Mouse (Mus musculus) forebrain, postnatal 0 days (tissue): ENCODE results near the gene Ube2s. TPM values are rescaled to one million over a fixed set of nuclear protein-coding genes. Genes with fewer than 3 reads are reported as not detected.
"Not testable (repeated sequence)": the region's sequence is repeated elsewhere in the genome, so short reads cannot be mapped to it uniquely, and the experiment has no call there.

Source experiments
- ATAC-seq: fragments of 200-750 bp; cut with Nextera tagmentation; 2 replicates; pipeline ENCODE4 v1.8.0; 2017; ENCODE audit warnings: mild to moderate bottlenecking, moderate library complexity
- DNase-seq: peaks from one replicate; pipeline ENCODE4 v3.0.0-alpha.2; 2015
- H3K27ac ChIP-seq: fragments of 300-500 bp; sonication (generic); 2 replicates; pipeline ENCODE4 v1.5.1; 2014; ENCODE audit warnings: low read depth, mild to moderate bottlenecking, antibody characterized with exemption, low read length, moderate library complexity, mixed read lengths
- H3K27me3 ChIP-seq: fragments of 300-500 bp; sonication (generic); 2 replicates; pipeline ENCODE4 v1.6.1; 2014; ENCODE audit warnings: mild to moderate bottlenecking, low read length, mixed read lengths; ENCODE audit not compliant: insufficient read depth
- H3K36me3 ChIP-seq: fragments of 300-500 bp; sonication (generic); 2 replicates; pipeline ENCODE4 v1.6.1; 2014; ENCODE audit warnings: mild to moderate bottlenecking, moderate library complexity; ENCODE audit not compliant: insufficient read depth
- H3K4me1 ChIP-seq: fragments of 300-500 bp; sonication (generic); 2 replicates; pipeline ENCODE4 v1.6.1; 2014; ENCODE audit warnings: antibody characterized with exemption; ENCODE audit not compliant: insufficient read depth
- H3K4me2 ChIP-seq: fragments of 300-500 bp; sonication (generic); 2 replicates; pipeline ENCODE4 v1.6.1; 2014; ENCODE audit warnings: low read depth, mild to moderate bottlenecking, moderate library complexity
- H3K4me3 ChIP-seq: fragments of 300-500 bp; sonication (generic); 2 replicates; pipeline ENCODE4 v1.5.1; 2014; ENCODE audit warnings: low read depth, low read length, mixed read lengths
- H3K9ac ChIP-seq: fragments of 300-500 bp; sonication (generic); 2 replicates; pipeline ENCODE4 v1.6.1; 2014; ENCODE audit warnings: mild to moderate bottlenecking
- H3K9me3 ChIP-seq: fragments of 300-500 bp; sonication (generic); 2 replicates; pipeline ENCODE4 v1.6.1; 2016; ENCODE audit warnings: low read length
- CTCF ChIP-seq: sonication (generic); IDR thresholded peaks from 2 replicates; pipeline ENCODE4 v1.5.1; 2016; ENCODE audit warnings: antibody characterized with exemption, control low read depth, low read depth
- WGBS: fragments of 180-500 bp; shearing (Covaris S2); extraction: QIAGEN DNeasy Blood & Tissue Kit; methylation state at CpG from one replicate; pipeline ENCODE4 v1.1.7; 2014; 5-methylcytosine and 5-hydroxymethylcytosine counted together
- polyA plus RNA-seq: library from polyadenylated mRNA; unstranded; fragments of >200 nt; fragmentation: Nextera tagmentation; extraction: Ambion mirVana; gene quantifications from 2 replicates; pipeline ENCODE4 v1.2.1, GENCODE M21; 2015
- total RNA-seq: library from RNA; depleted of rRNA; stranded (reverse); fragments of >200 nt; gene quantifications from 2 replicates; pipeline ENCODE4 v1.2.3, GENCODE M21; 2014

Gene Ube2s
- total and polyA plus RNA-seq, 2 experiments from 2014 or later: 232 to 300 TPM

DNA sequence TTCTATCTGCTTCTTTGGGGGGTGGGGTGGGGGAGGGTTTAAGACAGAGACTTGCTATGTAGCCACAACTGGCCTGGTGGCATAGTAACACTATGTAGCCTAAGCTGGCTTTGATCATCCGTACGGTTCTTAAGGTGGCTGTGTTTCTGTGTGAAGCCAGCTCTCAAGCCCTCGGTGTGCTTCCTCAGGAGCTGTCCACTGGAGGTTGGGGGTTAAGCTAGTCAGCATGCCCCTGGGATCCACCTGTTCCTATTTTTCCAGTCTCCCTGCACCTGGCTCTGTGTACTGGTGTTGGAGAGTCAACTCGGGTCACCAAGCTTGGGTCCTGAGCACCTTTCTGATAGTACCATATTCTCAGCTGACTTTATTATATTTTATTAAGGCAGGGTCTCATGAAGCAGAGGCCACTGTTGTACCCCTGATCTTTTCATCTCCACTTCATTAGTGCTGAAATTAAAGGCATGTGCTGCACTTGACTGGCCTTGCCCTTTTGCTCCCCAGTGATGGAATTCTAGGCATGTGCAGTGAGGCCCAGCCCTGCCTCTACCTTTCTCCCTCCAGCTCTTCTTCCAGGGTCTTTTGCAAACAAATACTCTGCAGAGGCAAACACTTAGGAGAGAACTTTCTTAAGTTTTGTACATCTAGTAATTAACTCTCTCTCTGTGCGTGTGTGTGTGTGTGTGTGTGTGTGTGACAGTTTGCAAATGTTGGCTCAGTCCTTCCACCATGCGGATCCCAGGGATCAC lies 9.9 kb upstream of the Ube2s start:
- Histone ChIP-seq H3K4me2 (no peak overlapping the region), H3K4me1 (no peaks in the 10 kb centered on the region), H3K9me3 (no peaks in the 10 kb centered on the region), H3K27me3 (no peaks in the 10 kb centered on the region), H3K4me3 (no peak overlapping the region), H3K27ac (0 out of 2 replicates have a peak overlapping the region, but pooled peaks have one; percentile 15), H3K9ac (no peak overlapping the region), H3K36me3 (peaks cover 4% of the 10 kb centered on the region; the same call in 1 of the 2 replicates)
- 77% methylated on average over 6 of the region's 6 CpGs for WGBS
- DNase-seq (no peak), ATAC-seq (peak; percentile 34; the same call in 1 of the 2 replicates)
- TF ChIP-seq CTCF: no peak

DNA sequence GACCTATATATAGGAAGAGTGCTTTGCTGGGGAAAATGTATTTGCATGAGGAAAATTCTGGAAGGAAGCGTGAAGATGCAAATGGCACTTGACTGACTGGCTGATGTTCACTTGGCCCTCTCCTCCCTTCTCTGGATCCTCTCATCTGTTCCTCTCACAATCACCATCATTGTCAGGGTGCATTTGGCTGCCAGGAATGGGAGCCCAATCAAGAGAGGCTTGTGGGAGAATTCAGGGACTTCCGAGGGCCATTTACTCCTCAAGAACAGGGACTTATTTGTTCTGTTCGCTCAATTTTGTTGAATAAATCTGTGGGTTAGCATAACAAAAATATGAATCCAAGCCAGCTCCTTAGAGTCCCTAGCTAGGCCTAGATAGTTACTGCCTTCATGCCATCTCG lies 9.3 kb upstream of the Ube2s start:
- H3K4me2 ChIP-seq: no peak overlapping the region
- no peaks in the 10 kb centered on the region for H3K4me1 ChIP-seq
- no peaks in the 10 kb centered on the region for H3K9me3 ChIP-seq
- TF ChIP-seq CTCF: no peak
- no peak overlapping the region for H3K4me3 ChIP-seq
- H3K36me3 ChIP-seq: peaks cover 4% of the 10 kb centered on the region; the same call in 1 of the 2 replicates
- H3K27me3 ChIP-seq: no peaks in the 10 kb centered on the region
- ATAC-seq: peak; percentile 63
- no peak overlapping the region for H3K9ac ChIP-seq
- peak; percentile 25 for DNase-seq
- 53% methylated on average over 4 of the region's 4 CpGs for WGBS
- 0 out of 2 replicates have a peak overlapping the region, but pooled peaks have one; percentile 16 for H3K27ac ChIP-seq

DNA sequence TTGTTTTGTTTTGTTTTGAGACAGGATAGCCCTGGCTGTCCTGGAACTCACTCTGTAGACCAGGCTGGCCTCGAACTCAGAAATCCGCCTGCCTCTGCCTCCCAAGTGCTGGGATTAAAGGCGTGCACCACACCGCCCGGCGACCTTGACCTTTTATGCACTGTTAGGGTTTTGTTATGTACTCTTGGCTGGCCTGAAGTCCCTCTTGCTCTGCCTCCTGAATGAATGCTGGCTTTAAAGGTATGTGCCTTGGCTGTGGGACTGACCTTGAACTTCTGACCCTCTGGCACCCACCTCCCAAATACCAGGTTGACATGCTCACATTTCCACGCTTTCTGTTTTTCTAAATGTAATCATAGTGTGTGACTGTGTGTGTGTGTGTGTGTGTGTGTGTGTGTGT lies 8.5 kb upstream of the Ube2s start:
- not testable (repeated sequence) for ATAC-seq, H3K27ac ChIP-seq, DNase-seq, H3K9ac ChIP-seq, H3K4me3 ChIP-seq, H3K9me3 ChIP-seq, H3K4me1 ChIP-seq, H3K36me3 ChIP-seq, H3K4me2 ChIP-seq, H3K27me3 ChIP-seq
- WGBS: 86% methylated on average over 7 of the region's 7 CpGs

DNA sequence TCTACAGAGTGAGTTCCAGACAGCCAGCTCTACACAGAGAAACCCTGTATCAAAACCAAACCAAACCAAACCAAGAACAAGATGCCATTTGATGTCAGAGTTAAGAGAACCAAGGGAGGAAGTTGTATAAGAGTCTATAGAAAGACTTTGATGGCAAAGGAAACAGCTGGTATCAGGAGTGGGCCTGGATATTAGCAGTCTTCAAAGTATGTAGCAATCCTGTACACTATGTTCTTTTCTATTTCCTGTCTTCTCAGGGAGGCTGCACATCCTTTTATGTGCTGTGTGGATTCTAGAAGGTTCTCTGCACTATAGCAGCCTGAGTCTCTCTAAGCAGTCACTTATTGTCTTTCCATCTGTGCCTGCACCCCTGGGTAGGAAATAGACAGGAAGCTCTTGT lies 4.2 kb upstream of the Ube2s start:
- H3K36me3 ChIP-seq: no peaks in the 10 kb centered on the region
- no peak overlapping the region for H3K4me2 ChIP-seq
- DNase-seq (no peak), ATAC-seq (no peak)
- H3K4me3 ChIP-seq: no peak overlapping the region
- TF ChIP-seq CTCF: no peak
- H3K4me1 ChIP-seq: 0 out of 2 replicates have a peak, but pooled peaks cover 2% of the 10 kb centered on the region
- no peak overlapping the region for H3K27ac ChIP-seq
- no peaks in the 10 kb centered on the region for H3K27me3 ChIP-seq
- H3K9ac ChIP-seq: no peak overlapping the region
- no peaks in the 10 kb centered on the region for H3K9me3 ChIP-seq

DNA sequence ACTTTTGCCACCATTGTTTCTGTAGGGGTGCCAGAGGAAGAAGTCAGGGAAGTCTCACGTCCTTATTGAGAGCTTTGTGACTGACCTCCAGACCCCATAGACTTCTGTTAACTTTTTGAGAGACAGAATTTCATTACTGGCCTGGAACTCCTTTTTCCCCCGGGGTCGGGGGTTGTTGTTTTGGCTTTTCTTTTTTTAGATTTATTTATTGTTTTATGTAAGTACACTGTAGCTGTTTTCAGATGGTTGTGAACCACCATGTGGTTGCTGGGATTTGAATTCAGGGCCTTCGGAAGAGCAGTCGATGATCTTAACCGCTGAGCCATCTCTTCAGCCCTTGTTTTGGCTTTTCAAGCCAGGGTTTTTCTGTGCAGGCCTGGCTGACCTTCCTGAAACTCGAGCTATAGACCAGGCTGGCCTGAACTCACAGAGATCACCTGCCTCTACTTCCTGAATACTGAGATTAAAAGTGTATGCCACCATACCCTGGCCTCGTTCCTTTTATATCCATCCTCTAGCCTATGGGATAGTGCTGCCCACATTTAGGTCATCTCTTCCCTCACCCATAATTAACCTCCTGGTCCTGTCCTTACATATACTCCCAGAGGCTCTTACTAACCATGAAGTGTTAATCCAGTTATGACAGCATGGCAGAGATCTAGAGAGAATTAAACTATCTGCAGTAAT lies 858 bp upstream of the Ube2s start:
- no peaks in the 10 kb centered on the region for H3K9me3 ChIP-seq
- peak overlapping the region; percentile 81 for H3K9ac ChIP-seq
- DNase-seq (no peak), ATAC-seq (no peak)
- H3K4me2 ChIP-seq: peak overlapping the region; percentile 79
- TF ChIP-seq CTCF: no peak
- 25% methylated on average over 8 of the region's 8 CpGs for WGBS
- 0 out of 2 replicates have a peak, but pooled peaks cover 2% of the 10 kb centered on the region for H3K4me1 ChIP-seq
- H3K4me3 ChIP-seq: peak overlapping the region; percentile 91
- H3K27me3 ChIP-seq: no peaks in the 10 kb centered on the region
- peaks cover 8% of the 10 kb centered on the region; the same call in 1 of the 2 replicates for H3K36me3 ChIP-seq
- peak overlapping the region; percentile 83 for H3K27ac ChIP-seq

DNA sequence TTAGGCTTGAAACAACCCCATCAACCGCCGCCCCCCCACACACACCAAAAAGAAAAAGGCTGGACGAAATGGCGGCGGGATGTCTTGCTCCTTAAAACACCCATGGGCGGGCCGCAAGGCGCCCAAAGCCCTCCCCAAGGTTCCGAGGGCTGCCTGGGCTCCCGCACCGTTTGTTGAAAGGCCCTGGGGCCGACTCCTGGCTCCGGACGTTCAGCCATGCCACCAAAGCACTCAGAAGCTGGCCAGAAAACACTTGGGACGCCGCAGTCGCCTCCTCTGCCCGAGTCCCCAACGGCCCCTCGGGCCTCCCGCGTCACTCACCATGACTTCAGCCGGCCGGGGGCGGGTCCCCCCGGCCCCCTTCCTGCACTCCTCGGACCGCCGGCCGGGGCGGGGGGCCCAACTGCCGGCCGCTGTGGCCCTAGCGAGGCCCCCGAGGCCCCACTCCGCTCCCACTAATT lies 518 bp downstream of the Ube2s start:
- Histone ChIP-seq H3K36me3 (peaks cover 18% of the 10 kb centered on the region), H3K4me1 (0 out of 2 replicates have a peak, but pooled peaks cover 2% of the 10 kb centered on the region), H3K4me2 (peak overlapping the region; percentile 79), H3K9ac (peak overlapping the region; percentile 81), H3K9me3 (no peaks in the 10 kb centered on the region), H3K27ac (peak overlapping the region; percentile 98), H3K4me3 (peak overlapping the region; percentile 91), H3K27me3 (no peaks in the 10 kb centered on the region)
- WGBS: 3% methylated on average over 26 of the region's 36 CpGs
- TF ChIP-seq CTCF: no peak
- peak; percentile 63 for DNase-seq
- ATAC-seq: no peak; the same call in 1 of the 2 replicates

DNA sequence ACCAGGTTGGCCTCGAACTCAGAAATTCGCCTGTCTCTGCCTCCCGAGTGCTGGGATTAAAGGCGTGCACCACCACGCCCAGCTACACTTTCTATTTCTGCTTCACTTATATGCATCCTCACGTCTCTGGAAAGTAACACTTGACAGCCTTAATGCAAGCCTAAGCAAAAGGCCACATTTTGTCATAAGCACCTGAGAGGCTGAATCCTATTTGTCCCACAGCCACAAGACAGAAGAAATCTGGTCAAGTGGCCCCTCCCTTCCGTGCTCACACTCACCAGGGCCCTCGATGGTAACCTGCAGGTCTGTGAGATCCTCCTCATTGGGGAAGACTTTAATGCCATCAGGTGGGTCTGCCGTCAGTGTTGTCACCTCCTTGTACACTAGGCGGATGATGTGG lies 1.3 kb downstream of the Ube2s start:
- DNase-seq, H3K27ac ChIP-seq: not testable (repeated sequence)

More for the DNA sequence above, 1.3 kb downstream of the Ube2s start:
- H3K4me2 ChIP-seq: peak overlapping the region; percentile 79
- not testable (repeated sequence) for H3K4me1 ChIP-seq, H3K27me3 ChIP-seq, H3K9me3 ChIP-seq, ATAC-seq
- peaks cover 19% of the 10 kb centered on the region for H3K36me3 ChIP-seq
- H3K9ac ChIP-seq: peak overlapping the region; percentile 81
- peak overlapping the region; percentile 91 for H3K4me3 ChIP-seq
- WGBS: 36% methylated on average over 10 of the region's 10 CpGs
